9 mouse cellular contexts compared by ENCODE assay signal in the genomic region with DNA sequence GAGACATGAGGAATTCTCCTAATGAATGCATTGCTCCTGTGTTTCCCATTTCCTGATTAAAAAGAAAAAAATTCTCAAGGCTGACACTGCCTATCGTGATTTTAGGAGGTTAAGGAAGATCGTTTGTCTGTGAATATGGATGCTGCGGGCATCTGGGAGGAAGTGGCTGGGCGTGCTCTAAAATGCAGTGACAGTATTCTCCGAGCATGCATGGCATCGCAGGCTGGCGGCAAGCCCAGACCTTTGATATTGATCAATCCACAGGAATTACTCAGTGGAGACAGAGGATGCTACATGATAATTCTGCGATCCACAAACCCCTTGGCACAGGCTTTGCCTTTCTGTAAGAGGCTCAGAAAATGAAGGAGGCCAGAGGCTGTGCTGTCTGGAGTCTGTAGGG.
DNase-seq lines count a peak whose midpoint lies in the region; ATAC-seq lines count a peak whose summit lies in the region.
"Had no signal": no experiment of that assay in that cellular context is flagged by ENCODE, and none has a peak within 500 bp of the region (broad histone marks: within the 10 kb centered on the region; RNA-seq: fewer than 3 reads in every experiment).

No protein-coding gene starts in this region.

- no peaks in the 10 kb centered on the region for H3K36me3 ChIP-seq in midbrain, embryonic 16.5 days (ENCODE audit: control insufficient read depth, insufficient read depth, low read length)
- H3K36me3 ChIP-seq: limb, embryonic 13.5 days had no signal

- H3K9me3 ChIP-seq in midbrain, embryonic 16.5 days (replicated peaks; ENCODE audit: control insufficient read depth, low read length, poor library complexity, severe bottlenecking): no peaks in the 10 kb centered on the region
- H3K9me3 ChIP-seq: limb, embryonic 13.5 days had no signal

- peaks cover 28% of the 10 kb centered on the region for H3K4me1 ChIP-seq in midbrain, embryonic 16.5 days (ENCODE audit: control insufficient read depth, insufficient read depth, low read length)

- no peak overlapping the region for H3K4me3 ChIP-seq in midbrain, embryonic 16.5 days (ENCODE audit: low read depth, low read length)
- H3K4me3 ChIP-seq: limb, embryonic 13.5 days had no signal

- peak overlapping the region; percentile 25 for H3K4me2 ChIP-seq in midbrain, embryonic 16.5 days (ENCODE audit: low read length)

- H3K27ac ChIP-seq in midbrain, embryonic 16.5 days (ENCODE audit: low read length): peak overlapping the region; percentile 89
- H3K27ac ChIP-seq: limb, embryonic 13.5 days had no signal

- no peaks in the 10 kb centered on the region for H3K27me3 ChIP-seq in midbrain, embryonic 16.5 days (ENCODE audit: control insufficient read depth, insufficient read depth, low read depth, low read length)
- H3K27me3 ChIP-seq: limb, embryonic 13.5 days had no signal

- peak; percentile 54 to 64 for DNase-seq in cerebellum, postnatal 14 days
- no peak for DNase-seq in cerebellum, adult 18-20 months
- DNase-seq in urinary bladder, postnatal 25 days (ENCODE audit: low spot score): peak; percentile 66
- DNase-seq in urinary bladder, postnatal 4 days (ENCODE audit: low spot score in 2 of 2): no peak
- DNase-seq in kidney, postnatal 14 days: peak; percentile 66

- 4% methylated on average over 8 of the region's 8 CpGs for WGBS in midbrain, embryonic 16.5 days

- H3K9ac ChIP-seq in midbrain, embryonic 16.5 days (ENCODE audit: low read depth, low read length): peak overlapping the region; percentile 49; the same call in 1 of the 2 replicates

- peak; percentile 60 for ATAC-seq in midbrain, embryonic 16.5 days
- ATAC-seq in CD4-positive, CD25-positive, alpha-beta regulatory T cell, adult 4 months: no peak
- ATAC-seq in activated CD4-positive, CD25-positive, alpha-beta regulatory T cell, adult 4 months: no peak

Comparison
In these comparisons a context has a peak if more than half of its experiments do, and no peak if none do; other contexts are left out.
1. DNase-seq: peak in cerebellum, postnatal 14 days (2 of 2), urinary bladder, postnatal 25 days (single experiment) and kidney, postnatal 14 days (single experiment); none in cerebellum, adult 18-20 months (0 of 2) and urinary bladder, postnatal 4 days (0 of 2).